Mouse (Mus musculus): ENCODE results near the gene Krtap5-5. TPM values are rescaled to one million over a fixed set of nuclear protein-coding genes. Genes with fewer than 3 reads are reported as not detected.

Gene Krtap5-5
- polyA plus RNA-seq, 1 experiment from 2014 or later, result not detected

Other genes with a start within 250 kb of the Krtap5-5 start
- 52.7 and 55.9 TPM in 2 replicates for gene Mob2, start 168.9 kb downstream of the Krtap5-5 start, polyA plus RNA-seq (2015; fragmentation: Nextera tagmentation; extraction: Ambion mirVana)
- 109 and 117 TPM in 2 replicates for gene Dusp8, start 134.1 kb downstream of the Krtap5-5 start, polyA plus RNA-seq (2015; fragmentation: Nextera tagmentation; extraction: Ambion mirVana)
- gene Gm45618, start 109.2 kb downstream of the Krtap5-5 start, polyA plus RNA-seq (2015; fragmentation: Nextera tagmentation; extraction: Ambion mirVana), result 0.25 TPM in 2 replicates
- 0.24 TPM in 2 replicates for gene Gm39115, start 93.9 kb downstream of the Krtap5-5 start, polyA plus RNA-seq (2015; fragmentation: Nextera tagmentation; extraction: Ambion mirVana)
- not detected in 2 replicates for gene Gm45337, start 85.4 kb downstream of the Krtap5-5 start, polyA plus RNA-seq (2015; fragmentation: Nextera tagmentation; extraction: Ambion mirVana)
- not detected in 2 replicates for gene Gm29735, start 72.9 kb downstream of the Krtap5-5 start, polyA plus RNA-seq (2015; fragmentation: Nextera tagmentation; extraction: Ambion mirVana)
- not detected in 2 replicates for gene Gm4553, start 64.2 kb downstream of the Krtap5-5 start, polyA plus RNA-seq (2015; fragmentation: Nextera tagmentation; extraction: Ambion mirVana)
- gene Krtap5-2, start 54.0 kb downstream of the Krtap5-5 start, polyA plus RNA-seq (2015; fragmentation: Nextera tagmentation; extraction: Ambion mirVana), result not detected in 2 replicates
- gene Gm10153, start 39.6 kb downstream of the Krtap5-5 start, polyA plus RNA-seq (2015; fragmentation: Nextera tagmentation; extraction: Ambion mirVana), result not detected in 2 replicates
- gene Krtap5-3, start 28.6 kb downstream of the Krtap5-5 start, polyA plus RNA-seq (2015; fragmentation: Nextera tagmentation; extraction: Ambion mirVana), result not detected in 2 replicates
- gene Gm7579, start 18.1 kb downstream of the Krtap5-5 start, polyA plus RNA-seq (2015; fragmentation: Nextera tagmentation; extraction: Ambion mirVana), result not detected in 2 replicates
- not detected in 2 replicates for gene Gm40460, start 11.1 kb upstream of the Krtap5-5 start, polyA plus RNA-seq (2015; fragmentation: Nextera tagmentation; extraction: Ambion mirVana)
- not detected in 2 replicates for gene Gm2431, start 28.4 kb upstream of the Krtap5-5 start, polyA plus RNA-seq (2015; fragmentation: Nextera tagmentation; extraction: Ambion mirVana)
- gene Gm4559, start 44.4 kb upstream of the Krtap5-5 start, polyA plus RNA-seq (2015; fragmentation: Nextera tagmentation; extraction: Ambion mirVana), result not detected in 2 replicates
- gene Krtap5-1, start 67.1 kb upstream of the Krtap5-5 start, polyA plus RNA-seq (2015; fragmentation: Nextera tagmentation; extraction: Ambion mirVana), result not detected in 2 replicates
- not detected in 2 replicates for gene Krtap5-4, start 73.6 kb upstream of the Krtap5-5 start, polyA plus RNA-seq (2015; fragmentation: Nextera tagmentation; extraction: Ambion mirVana)
- gene Ifitm10, start 143.8 kb upstream of the Krtap5-5 start, polyA plus RNA-seq (2015; fragmentation: Nextera tagmentation; extraction: Ambion mirVana), result 13.3 and 14.9 TPM in 2 replicates
- gene Gm49369, start 152.7 kb upstream of the Krtap5-5 start, polyA plus RNA-seq (2015; fragmentation: Nextera tagmentation; extraction: Ambion mirVana), result 6.4 TPM in 1 of 2 replicates, not detected in the other
- gene Ctsd, start 158.1 kb upstream of the Krtap5-5 start, polyA plus RNA-seq (2015; fragmentation: Nextera tagmentation; extraction: Ambion mirVana), result 356 and 378 TPM in 2 replicates
- gene Syt8, start 204.9 kb upstream of the Krtap5-5 start, polyA plus RNA-seq (2015; fragmentation: Nextera tagmentation; extraction: Ambion mirVana), result not detected in 2 replicates
- gene Tnni2, start 211.8 kb upstream of the Krtap5-5 start, polyA plus RNA-seq (2015; fragmentation: Nextera tagmentation; extraction: Ambion mirVana), result 2.0 and 22.5 TPM in 2 replicates
- 5.5 and 6.0 TPM in 2 replicates for gene Lsp1, start 230.8 kb upstream of the Krtap5-5 start, polyA plus RNA-seq (2015; fragmentation: Nextera tagmentation; extraction: Ambion mirVana)

Measured in hindbrain, embryonic 16.5 days (tissue).